Mouse (Mus musculus) cortical plate, adult 2 months (tissue): ENCODE measurements at regions not wholly inside any gene's neighbourhood (a gene's known extent, or its start where the extent isn't known, plus 50 kb on each side); places are given as distances from the start of the nearest gene placed in this dataset.

Experiments
- CTCF ChIP-seq: fragments of 200-500 bp; IDR thresholded peaks from 2 replicates; pipeline ENCODE4 v1.5.1; 2011; ENCODE audit warnings: mild to moderate bottlenecking, control low read depth, low read length; ENCODE audit not compliant: insufficient read depth; ENCODE audit errors: extremely low read depth
- POLR2A ChIP-seq: fragments of 200-500 bp; IDR thresholded peaks from 2 replicates; pipeline ENCODE4 v1.6.1; 2011; ENCODE audit warnings: mild to moderate bottlenecking, low read length, control low read depth; ENCODE audit not compliant: insufficient read depth; ENCODE audit errors: extremely low read depth

GRCm38 (mm10) chr5:9911783-9912182, 186.8 kb upstream of the Grm3 start:
- TF ChIP-seq CTCF (no peak), POLR2A (no peak)
